14 mouse cellular contexts compared by ENCODE assay signal in the genomic region with DNA sequence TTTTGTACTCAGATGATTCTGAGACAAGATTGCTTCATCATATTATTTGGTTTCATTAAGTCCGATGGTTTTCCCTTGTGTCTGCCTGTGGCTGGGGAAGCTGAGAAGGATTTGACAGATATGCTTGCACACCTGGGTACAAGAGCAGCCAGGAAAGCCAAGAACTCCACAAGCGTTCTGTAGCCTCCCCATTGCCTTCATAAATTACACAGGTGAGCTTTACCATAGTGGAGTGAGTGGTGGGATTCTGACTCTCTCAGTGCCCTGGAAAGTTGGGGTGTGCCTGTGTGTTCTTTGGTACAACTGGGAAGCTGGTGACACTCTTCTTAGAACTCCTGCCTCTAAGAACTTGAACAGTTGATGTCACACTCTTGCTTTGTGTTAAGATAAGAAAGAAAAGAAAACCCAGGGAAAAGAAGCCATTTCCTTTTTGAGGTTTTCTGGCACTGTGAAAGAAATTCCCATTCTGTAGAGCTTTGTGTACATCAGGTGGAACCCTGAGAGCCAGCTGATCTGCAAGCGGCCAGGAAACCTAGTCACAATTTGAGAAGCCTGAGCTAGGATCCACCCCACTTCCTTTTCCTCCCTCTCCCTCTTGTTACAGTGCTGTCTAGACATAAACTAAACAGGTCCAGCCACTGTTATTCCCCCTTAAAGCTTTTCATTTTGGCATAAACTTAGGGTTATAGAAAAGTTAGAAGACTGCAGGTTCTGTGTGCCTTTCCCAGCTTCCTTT. TPM values are rescaled to one million over a fixed set of nuclear protein-coding genes. Genes with fewer than 3 reads are reported as not detected.
DNase-seq lines count a peak whose midpoint lies in the region; ATAC-seq and TF ChIP-seq lines count a peak whose summit lies in the region.
"Had no signal": no experiment of that assay in that cellular context is flagged by ENCODE, and none has a peak within 500 bp of the region (broad histone marks: within the 10 kb centered on the region; RNA-seq: fewer than 3 reads in every experiment).

No protein-coding gene starts in this region.

- H3K4me1 ChIP-seq in heart, embryonic 12.5 days (replicated peaks) = peaks cover 67% of the 10 kb centered on the region
- H3K4me1 ChIP-seq in kidney, adult 2 months (ENCODE audit: control insufficient read depth, insufficient read depth, low read length) = peaks cover 4% of the 10 kb centered on the region; the same call in 1 of the 2 replicates
- H3K4me1 ChIP-seq in lung, embryonic 16.5 days (replicated peaks; ENCODE audit: control insufficient read depth, insufficient read depth, low read length) = peaks cover 24% of the 10 kb centered on the region

- H3K27ac ChIP-seq in heart, embryonic 12.5 days (ENCODE audit: poor library complexity, severe bottlenecking) = peak overlapping the region; percentile 35; the same call in 1 of the 2 replicates
- no peak overlapping the region for H3K27ac ChIP-seq in kidney, adult 2 months (ENCODE audit: insufficient read depth, low read depth, low read length)
- H3K27ac ChIP-seq in lung, embryonic 16.5 days (ENCODE audit: low read length) = peak overlapping the region; percentile 36; the same call in 1 of the 2 replicates
- H3K27ac ChIP-seq in left cerebral cortex, adult 2 months = no peak overlapping the region
- H3K27ac ChIP-seq: forebrain, embryonic 15.5 days; hindbrain, embryonic 12.5 days had no signal

- no peak overlapping the region for H3K9ac ChIP-seq in heart, embryonic 12.5 days
- no peak overlapping the region for H3K9ac ChIP-seq in lung, embryonic 16.5 days (ENCODE audit: low read length)
- H3K9ac ChIP-seq: forebrain, embryonic 15.5 days; hindbrain, embryonic 12.5 days had no signal

- WGBS in heart, embryonic 12.5 days = 64% methylated on average over 3 of the region's 3 CpGs
- WGBS in kidney, adult 2 months = 72% methylated on average over 3 of the region's 3 CpGs
- 45% methylated on average over 3 of the region's 3 CpGs for WGBS in lung, embryonic 16.5 days

- TF ChIP-seq POLR2A in kidney, adult 2 months (IDR thresholded peaks at IDR 0.05; ENCODE audit: low read depth, low read length) = no peak

- no peaks in the 10 kb centered on the region for H3K9me3 ChIP-seq in heart, embryonic 12.5 days (replicated peaks)
- H3K9me3 ChIP-seq in lung, embryonic 16.5 days (ENCODE audit: control insufficient read depth, low read length) = no peaks in the 10 kb centered on the region
- H3K9me3 ChIP-seq: forebrain, embryonic 15.5 days; hindbrain, embryonic 12.5 days had no signal

- H3K4me2 ChIP-seq in heart, embryonic 12.5 days = no peak overlapping the region
- no peak overlapping the region for H3K4me2 ChIP-seq in lung, embryonic 16.5 days (ENCODE audit: low read depth, low read length)
- H3K4me2 ChIP-seq: forebrain, embryonic 15.5 days; hindbrain, embryonic 12.5 days had no signal

- intact Hi-C loops in left cerebral cortex, adult 2 months (cut with DNase I) = no loop called here

- no peak for TF ChIP-seq CTCF in kidney, adult 2 months (conservative IDR thresholded peaks at IDR 0.05; ENCODE audit: insufficient read depth, insufficient read length, low read depth, low read length)
- TF ChIP-seq CTCF in left cerebral cortex, adult 2 months (IDR thresholded peaks at IDR 0.05) = no peak

- ATAC-seq in heart, embryonic 12.5 days (ENCODE audit: insufficient number of reproducible peaks, low FRiP score) = 0 out of 2 replicates have a peak, but pooled peaks have one; percentile 51
- ATAC-seq in lung, embryonic 16.5 days (ENCODE audit: low read depth) = 0 out of 2 replicates have a peak, but pooled peaks have one; percentile 34
- ATAC-seq: forebrain, embryonic 15.5 days had no signal

- no peak for DNase-seq in heart, adult 18-20 months
- DNase-seq in kidney, adult 2 months = peak; percentile 23
- DNase-seq in kidney, postnatal 4 days = no peak
- DNase-seq in lung, postnatal 4 days = peak; percentile 26 to 43
- DNase-seq in left cerebral cortex, adult 2 months (ENCODE audit: extremely low spot score in 1 of 2, low spot score in 2 of 2) = no peak
- DNase-seq: cerebellum, postnatal 14 days; gastrocnemius, postnatal 14 days; kidney, adult 18-20 months; kidney, postnatal 25 days; thymus, postnatal 25 days had no signal

- no peaks in the 10 kb centered on the region; the same call in 1 of the 2 replicates for H3K36me3 ChIP-seq in heart, embryonic 12.5 days
- no peaks in the 10 kb centered on the region for H3K36me3 ChIP-seq in kidney, adult 2 months (ENCODE audit: control insufficient read depth, insufficient read depth, low read length)
- 0 out of 2 replicates have a peak, but pooled peaks cover 2% of the 10 kb centered on the region for H3K36me3 ChIP-seq in lung, embryonic 16.5 days (ENCODE audit: control insufficient read depth, insufficient read depth, low read length)
- H3K36me3 ChIP-seq: forebrain, embryonic 15.5 days; hindbrain, embryonic 12.5 days had no signal

- no peaks in the 10 kb centered on the region for H3K27me3 ChIP-seq in heart, embryonic 12.5 days (replicated peaks)
- no peaks in the 10 kb centered on the region for H3K27me3 ChIP-seq in kidney, adult 2 months (replicated peaks; ENCODE audit: control insufficient read depth, insufficient read depth, low read length)
- H3K27me3 ChIP-seq in lung, embryonic 16.5 days (ENCODE audit: control insufficient read depth, insufficient read depth, low read depth, low read length) = no peaks in the 10 kb centered on the region
- H3K27me3 ChIP-seq: forebrain, embryonic 15.5 days; hindbrain, embryonic 12.5 days had no signal

- no peak overlapping the region for H3K4me3 ChIP-seq in heart, embryonic 12.5 days
- H3K4me3 ChIP-seq in kidney, adult 2 months (ENCODE audit: insufficient read depth, low read depth, low read length) = no peak overlapping the region
- H3K4me3 ChIP-seq in lung, embryonic 16.5 days (ENCODE audit: low read length) = no peak overlapping the region
- no peak overlapping the region for H3K4me3 ChIP-seq in left cerebral cortex, adult 2 months
- H3K4me3 ChIP-seq: forebrain, embryonic 15.5 days; hindbrain, embryonic 12.5 days had no signal

RNA-seq across cellular contexts. Expression of a gene that starts 9.6 kb away (rescaled TPM):
- 17.8 and 19.1 TPM in 2 replicates for polyA plus RNA-seq in heart, embryonic 12.5 days (2016; fragmentation: Nextera tagmentation; extraction: Ambion mirVana)
- 10 to 100 TPM; 59.0 to 63.6 TPM for total RNA-seq in heart, adult 18-20 months (2021)
- polyA plus RNA-seq in kidney, adult 2 months (2012; rRNA removed) = 23.8 and 27.3 TPM in 2 replicates
- 10.2 and 15.2 TPM in 2 replicates for polyA plus RNA-seq in lung, embryonic 16.5 days (2015; fragmentation: Nextera tagmentation; extraction: Ambion mirVana)
- 100 to 1,000 TPM in 1 of 2 experiments, 10 to 100 TPM in 1; 99.3 to 109 TPM for total RNA-seq in left cerebral cortex, adult 2 months (2021)

Comparison
In these comparisons a context has a peak if more than half of its experiments do, and no peak if none do; other contexts are left out.
1. DNase-seq: peak in kidney, adult 2 months (single experiment) and lung, postnatal 4 days (2 of 2); none in heart, adult 18-20 months (0 of 2), kidney, postnatal 4 days (0 of 2) and left cerebral cortex, adult 2 months (0 of 2).
2. H3K27ac ChIP-seq: peak in heart, embryonic 12.5 days (single experiment) and lung, embryonic 16.5 days (single experiment); none in kidney, adult 2 months (single experiment) and left cerebral cortex, adult 2 months (single experiment).